Mouse (Mus musculus) lung, postnatal 0 days (tissue): ENCODE data around the gene Lyg2.

Source experiments
- CTCF ChIP-seq: IDR thresholded peaks from 2 replicates; pipeline ENCODE4 v1.5.1; 2016; ENCODE audit warnings: antibody characterized with exemption, mild to moderate bottlenecking
- EP300 ChIP-seq: IDR thresholded peaks from 2 replicates; pipeline ENCODE4 v1.6.1; 2016; ENCODE audit warnings: antibody characterized with exemption, mild to moderate bottlenecking, control low read depth

GRCm38 (mm10) chr1:37869362-37869761, 46.9 kb downstream of the Lyg2 start:
- TF ChIP-seq EP300 (no peak), CTCF (no peak)
